Mouse (Mus musculus): ENCODE measurements at regions not wholly inside any gene's neighbourhood (a gene's known extent, or its start where the extent isn't known, plus 50 kb on each side); places are given as distances from the start of the nearest gene placed in this dataset.

- TF ChIP-seq CTCF (IDR thresholded peaks at IDR 0.05; ENCODE audit: low read depth, low read length) (no peak), POLR2AphosphoS5 (IDR thresholded peaks at IDR 0.05; ENCODE audit: insufficient replicate concordance, low read depth, low read length) (no peak), GATA1 (IDR thresholded peaks at IDR 0.05; ENCODE audit: borderline replicate concordance, low read length) (no peak)
Observed at GRCm38 (mm10) chr17:51526021-51526420, 307.1 kb downstream of the Satb1 start.
